Mouse (Mus musculus) liver, postnatal 0 days (tissue): ENCODE results near the gene 4933428G20Rik.

ENCODE experiments used
- CTCF ChIP-seq: sonication (generic); IDR thresholded peaks from 2 replicates; pipeline ENCODE4 v1.5.1; 2016; ENCODE audit warnings: antibody characterized with exemption, low read depth
- EP300 ChIP-seq: IDR thresholded peaks from 2 replicates; pipeline ENCODE4 v1.6.1; 2016; ENCODE audit warnings: antibody characterized with exemption, low read depth, mild to moderate bottlenecking

- TF ChIP-seq EP300 (no peak), CTCF (no peak)
These were observed 24.2 kb upstream of the 4933428G20Rik start for GRCm38 (mm10) chr11:97524306-97524705.
